Mouse (Mus musculus) stomach, postnatal 0 days (tissue): ENCODE measurements around the gene Myzap.

Experiments used
- CTCF ChIP-seq: IDR thresholded peaks from 2 replicates; pipeline ENCODE4 v1.5.1; 2016; ENCODE audit warnings: antibody characterized with exemption, low read depth, mild to moderate bottlenecking, moderate library complexity
- EP300 ChIP-seq: optimal IDR thresholded peaks from 2 replicates; pipeline ENCODE3; 2016; ENCODE audit warnings: antibody characterized with exemption

DNA sequence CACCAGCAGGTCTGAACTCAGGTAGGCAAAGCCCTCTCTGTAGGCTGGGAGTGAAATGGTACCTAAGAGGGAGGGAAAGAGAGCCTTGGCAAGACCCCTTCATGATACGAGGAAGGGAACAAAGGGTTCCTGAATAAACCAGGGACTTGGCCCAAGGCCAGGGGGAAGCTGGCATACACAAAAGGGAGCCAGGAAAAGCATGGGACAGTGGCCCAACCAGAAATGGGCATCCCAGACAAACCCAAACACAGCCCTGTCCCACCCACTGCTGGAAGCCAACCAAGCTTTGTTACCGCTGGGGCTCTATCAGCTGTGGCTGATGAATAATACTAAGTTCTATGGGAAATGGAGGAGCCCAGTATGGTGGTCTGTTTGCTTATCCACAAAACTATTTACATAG, 34.4 kb downstream of the Myzap start:
- TF ChIP-seq CTCF (no peak), EP300 (no peak)
